Mouse (Mus musculus): ENCODE data around the gene Abca2.

- TF ChIP-seq CTCF (IDR thresholded peaks at IDR 0.05; ENCODE audit: extremely low read depth, insufficient read depth, insufficient read length, insufficient replicate concordance) (peak; percentile 66; the same call in 1 of the 2 replicates), POLR2A (IDR thresholded peaks at IDR 0.05; ENCODE audit: low read depth, low read length) (no peak)
Observed at GRCm38 (mm10) chr2:25426721-25427191, 1.7 kb upstream of the Abca2 start.

Measured in spleen, adult 2 months (tissue).